Mouse (Mus musculus) Patski (cell line): ENCODE measurements at regions not wholly inside any gene's neighbourhood (a gene's known extent, or its start where the extent isn't known, plus 50 kb on each side); places are given as distances from the start of the nearest gene placed in this dataset.

Experiments
- ATAC-seq: fragments of 100-300 bp; one replicate; pipeline ENCODE4 v1.8.0; 2021
- CTCF ChIA-PET: fragments of 350-600 bp; sonication (Branson Sonifier 250); formaldehyde crosslinking; loops from one replicate; lab custom pipeline; 2022; ENCODE audit warnings: inconsistent platforms; lab: Charles Lee
- POLR2A ChIA-PET: fragments of 350-600 bp; sonication (Branson Sonifier 250); formaldehyde crosslinking; loops from one replicate; lab custom pipeline; 2022; ENCODE audit warnings: antibody characterized with exemption, inconsistent platforms; lab: Charles Lee
- DNase-seq: peaks from one replicate; pipeline ENCODE4 v3.0.0-alpha.2; 2011; ENCODE audit warnings: low read depth, low spot score
- H3K27me3 ChIP-seq: fragments of 371-371 bp; one replicate; pipeline ENCODE4 v1.5.1; 2021
- CTCF ChIP-seq: fragments of 100-300 bp; IDR thresholded peaks from one replicate; pipeline ENCODE4 v1.5.1; 2021
- in situ Hi-C: fragments of 300-500 bp; cut with MboI; formaldehyde crosslinking; loops from 3 replicates; pipeline ENCODE4 v1.11.1; 2018; ENCODE audit warnings: low pct_unique_long_range_greater_than_20kb, mixed read lengths

DNA sequence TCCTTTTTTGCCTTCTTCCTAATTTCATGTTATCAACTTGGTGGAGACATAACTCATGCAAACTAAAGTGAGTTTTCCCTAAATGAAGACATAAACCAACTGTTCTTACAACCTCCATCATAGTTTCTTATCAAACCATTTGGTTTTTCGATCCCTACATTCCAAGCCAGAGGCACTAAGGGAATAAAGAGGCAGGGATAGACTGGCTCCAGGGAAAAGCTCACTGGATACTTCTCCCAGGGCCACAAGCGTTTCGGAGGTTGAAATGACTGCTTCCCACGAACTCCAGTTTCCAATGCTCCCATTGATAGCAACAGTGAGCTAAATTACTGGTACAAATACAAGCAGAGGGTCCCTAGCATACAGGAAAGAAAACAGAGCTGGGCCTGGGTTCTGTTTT, 178.4 kb upstream of the Otx2 start:
- ATAC-seq, result no peak
- TF ChIP-seq CTCF, result no peak
- no peak for DNase-seq
- CTCF ChIA-PET, result no interaction called here
- peaks cover 31% of the 10 kb centered on the region for H3K27me3 ChIP-seq
- in situ Hi-C loops, result no loop called here
- POLR2A ChIA-PET, result no interaction called here

DNA sequence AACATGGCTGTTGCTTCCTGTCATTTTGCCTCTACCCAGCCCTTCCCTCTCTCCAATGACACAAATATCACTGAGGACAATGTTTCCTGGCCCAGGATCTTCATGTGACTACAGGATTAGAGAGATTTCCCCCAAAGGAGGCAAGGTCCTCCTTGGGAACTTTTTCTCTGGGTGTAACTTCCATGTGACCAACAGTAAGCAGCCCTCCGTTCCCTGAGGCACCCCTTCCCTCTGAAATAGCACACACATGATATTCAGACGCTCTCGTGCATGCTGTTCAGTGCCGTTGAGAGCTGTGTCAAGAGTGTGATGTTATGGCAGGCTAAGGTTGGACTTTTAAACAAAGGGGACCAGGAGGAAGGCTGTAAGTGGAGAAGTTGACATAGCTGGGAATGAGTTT, 169.2 kb upstream of the Otx2 start:
- ChIA-PET POLR2A (no interaction called here), CTCF (no interaction called here)
- ATAC-seq, result no peak
- H3K27me3 ChIP-seq, result peaks cover 33% of the 10 kb centered on the region
- TF ChIP-seq CTCF, result no peak
- no peak for DNase-seq
- in situ Hi-C loops, result no loop called here

DNA sequence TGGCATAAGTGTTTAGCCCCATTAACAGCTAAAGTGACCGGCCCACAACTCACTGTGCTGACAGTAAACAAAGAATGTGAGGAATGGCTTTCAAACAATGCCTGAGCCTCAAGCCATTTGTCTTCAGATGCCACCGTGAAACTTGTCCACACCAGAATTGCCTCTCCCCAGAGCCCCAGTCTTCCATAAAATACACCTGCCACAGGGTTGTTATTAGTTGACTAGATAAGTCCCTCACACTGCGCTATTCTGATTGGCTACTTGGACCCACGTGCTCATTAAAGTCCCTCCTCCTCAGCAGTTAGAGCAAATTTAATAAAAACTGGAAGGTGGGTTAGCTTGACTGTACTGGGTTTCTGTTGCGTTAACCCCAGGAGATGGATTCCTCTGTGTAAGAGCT, 167.7 kb upstream of the Otx2 start:
- TF ChIP-seq CTCF, result no peak
- ChIA-PET POLR2A (no interaction called here), CTCF (no interaction called here)
- H3K27me3 ChIP-seq, result peaks cover 18% of the 10 kb centered on the region
- no peak for DNase-seq
- in situ Hi-C loops, result no loop called here
- ATAC-seq, result no peak

DNA sequence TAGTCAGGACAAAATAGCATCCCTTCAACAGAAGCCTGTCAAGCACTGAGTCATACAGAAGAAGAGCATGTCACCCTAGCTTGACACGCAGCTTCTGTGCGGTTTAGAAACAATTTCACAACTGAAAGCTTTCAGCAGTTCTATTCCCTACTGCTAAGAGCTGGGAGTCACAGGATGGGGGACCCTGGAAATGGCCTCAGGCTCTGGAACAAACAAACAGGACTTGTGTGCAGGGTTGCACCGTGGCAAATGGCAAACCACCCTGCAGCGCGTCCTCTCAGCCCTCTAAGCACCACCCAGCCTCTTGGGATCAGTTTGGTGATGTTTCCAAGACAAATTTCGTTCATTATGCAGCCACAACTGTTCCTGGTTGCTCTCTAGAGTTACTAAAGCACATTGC, 163.6 kb upstream of the Otx2 start:
- no peak for DNase-seq
- no peak for ATAC-seq

DNA sequence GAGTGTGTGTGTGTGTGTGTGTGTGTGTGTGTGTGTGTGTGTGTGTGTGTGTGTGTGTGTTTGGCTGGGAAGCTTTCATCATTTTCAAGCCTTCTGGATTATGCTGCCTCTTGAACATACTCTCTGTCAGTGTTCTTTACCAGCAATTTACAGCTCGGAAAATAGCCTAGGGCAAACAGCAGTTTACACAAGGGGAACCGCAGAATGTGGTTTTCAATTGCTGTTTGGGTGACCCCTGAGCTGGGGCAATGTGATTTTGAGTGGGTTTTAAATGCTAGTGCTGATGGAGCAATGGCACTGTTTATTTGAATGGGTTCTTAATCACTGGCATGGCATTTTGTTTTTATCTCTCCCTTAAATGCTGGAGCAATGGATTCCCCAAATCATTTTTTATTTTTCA, 162.5 kb upstream of the Otx2 start:
- no peaks in the 10 kb centered on the region for H3K27me3 ChIP-seq
- ChIA-PET CTCF (no interaction called here), POLR2A (no interaction called here)
- in situ Hi-C loops, result no loop called here
- no peak for TF ChIP-seq CTCF
- ATAC-seq, result no peak
- DNase-seq, result no peak

More for the DNA sequence above, 163.6 kb upstream of the Otx2 start:
- H3K27me3 ChIP-seq, result no peaks in the 10 kb centered on the region
- POLR2A ChIA-PET, result no interaction called here
- in situ Hi-C loops, result no loop called here
- TF ChIP-seq CTCF, result no peak
- CTCF ChIA-PET, result no interaction called here

DNA sequence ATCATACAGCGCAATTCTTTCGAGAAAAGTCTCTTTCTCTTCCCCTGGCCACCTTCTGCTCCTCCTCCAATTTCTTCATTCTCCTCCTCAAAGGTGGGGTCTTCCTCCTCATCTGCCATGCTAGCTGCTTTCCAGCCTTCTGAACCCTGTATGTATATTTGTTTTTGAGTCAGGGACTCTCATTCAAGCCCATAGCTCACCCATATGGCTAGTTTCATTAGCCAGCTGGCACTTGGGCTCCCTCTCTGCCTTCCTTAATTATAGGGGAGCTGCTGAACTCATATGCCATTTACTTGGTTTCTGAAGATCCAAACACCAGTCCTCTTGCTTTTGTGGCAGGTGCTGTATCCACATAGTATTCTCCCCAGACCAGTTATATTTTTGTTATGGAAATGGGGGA, 160.8 kb upstream of the Otx2 start:
- CTCF ChIA-PET, result no interaction called here
- DNase-seq (no peak), ATAC-seq (no peak)
- POLR2A ChIA-PET, result no interaction called here
- H3K27me3 ChIP-seq, result no peaks in the 10 kb centered on the region
- in situ Hi-C loops, result no loop called here
- TF ChIP-seq CTCF, result no peak

DNA sequence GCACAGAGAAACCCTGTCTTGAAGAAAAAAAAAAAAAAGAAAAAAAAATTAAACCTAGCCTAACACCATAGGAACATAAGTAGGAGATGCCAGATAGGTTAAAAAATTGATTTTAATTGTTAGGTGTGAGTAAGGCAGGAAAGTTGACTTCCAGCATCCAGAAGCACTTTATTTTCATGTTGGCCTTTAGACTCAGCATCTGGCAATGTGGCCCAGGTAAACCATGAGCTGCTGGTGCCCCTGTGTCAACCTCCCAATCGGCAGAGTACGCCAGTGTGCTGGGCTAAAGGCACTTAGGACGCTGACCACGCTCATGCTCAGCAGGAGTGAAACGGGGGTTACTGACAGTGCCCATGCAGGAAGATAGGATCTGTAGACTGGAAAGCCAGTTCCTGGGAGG, 152.8 kb upstream of the Otx2 start:
- ATAC-seq (no peak), DNase-seq (no peak)
- ChIA-PET CTCF (no interaction called here), POLR2A (no interaction called here)
- peaks cover 8% of the 10 kb centered on the region for H3K27me3 ChIP-seq
- in situ Hi-C loops, result no loop called here
- no peak for TF ChIP-seq CTCF

DNA sequence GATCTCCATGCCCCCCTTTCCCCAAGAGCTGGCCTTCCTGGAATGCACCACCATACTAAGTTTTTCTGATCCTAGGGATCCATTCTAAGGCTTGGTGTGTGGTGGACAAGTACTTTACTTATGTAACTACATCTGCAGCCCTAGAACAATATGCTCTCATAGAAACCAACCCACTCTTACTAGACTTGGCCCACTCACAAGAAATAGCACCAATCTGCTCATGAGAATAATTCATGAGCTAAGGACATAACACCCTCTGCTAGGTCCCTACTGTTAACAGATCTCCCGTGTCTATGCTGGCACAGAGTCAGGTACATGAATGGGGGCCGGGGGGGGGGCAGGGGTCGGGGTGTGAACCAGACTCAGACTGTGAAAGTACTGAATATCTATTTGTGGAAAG, 150.8 kb upstream of the Otx2 start:
- CTCF ChIA-PET, result no interaction called here
- peaks cover 13% of the 10 kb centered on the region for H3K27me3 ChIP-seq
- POLR2A ChIA-PET, result interaction anchor here (0.6 kb wide), 1 partner anchor 86 kb away, joined by 3 read pairs; no protein-coding TSS in a partner anchor
- no peak for ATAC-seq
- in situ Hi-C loops, result no loop called here
- no peak for TF ChIP-seq CTCF
- no peak for DNase-seq

DNA sequence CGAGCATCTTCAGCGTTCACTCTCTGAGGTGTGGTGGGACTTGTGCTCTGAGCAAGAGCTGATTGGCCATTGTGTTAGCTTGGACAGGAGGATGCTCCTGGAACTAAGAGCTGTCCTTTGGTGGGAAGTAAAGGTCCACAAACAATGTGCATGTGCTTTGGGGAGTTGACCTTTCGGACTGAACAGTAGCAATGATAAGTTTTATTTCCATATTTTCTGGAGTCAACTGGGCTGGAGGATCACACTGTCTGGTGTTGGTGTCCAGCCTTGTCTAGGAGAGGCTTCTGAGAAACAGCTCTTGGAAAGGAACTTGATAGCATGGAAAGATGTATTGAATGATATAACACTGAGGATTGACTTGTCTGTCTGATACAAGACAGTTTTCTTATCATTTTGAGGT, 142.3 kb upstream of the Otx2 start:
- no peak for TF ChIP-seq CTCF
- POLR2A ChIA-PET, result no interaction called here
- H3K27me3 ChIP-seq, result peaks cover 42% of the 10 kb centered on the region
- ATAC-seq (no peak), DNase-seq (no peak)
- CTCF ChIA-PET, result interaction anchor here (1.3 kb wide), 1 partner anchor 20 kb away, joined by 3 read pairs; no protein-coding TSS in a partner anchor
- in situ Hi-C loops, result no loop called here

DNA sequence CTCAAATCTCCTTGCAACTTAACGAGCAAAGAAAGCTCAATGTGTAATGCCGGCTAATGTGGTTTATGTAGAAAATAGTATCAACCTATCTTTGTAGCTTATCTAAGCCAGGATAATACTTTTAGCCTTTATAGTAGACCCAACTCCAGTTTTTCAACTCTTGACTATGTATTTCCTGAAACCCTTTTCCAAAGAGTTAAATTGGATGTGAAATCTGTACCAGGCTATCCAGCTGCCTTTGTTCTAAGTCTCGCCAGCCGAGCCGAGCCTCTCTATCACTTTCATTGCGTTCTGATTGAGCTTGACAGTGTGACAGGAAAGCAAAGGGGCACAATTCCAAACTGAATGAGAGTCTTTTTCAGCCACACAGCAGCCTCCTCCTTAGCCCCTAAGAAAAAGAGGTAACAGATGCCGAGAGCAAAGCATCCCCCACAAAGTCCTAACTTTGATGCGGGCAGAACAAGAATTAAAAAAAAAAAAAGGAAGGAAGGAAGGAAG, 141.7 kb upstream of the Otx2 start:
- CTCF ChIA-PET, result interaction anchor here (1.3 kb wide), 1 partner anchor 20 kb away, joined by 3 read pairs; no protein-coding TSS in a partner anchor
- H3K27me3 ChIP-seq, result peaks cover 42% of the 10 kb centered on the region
- in situ Hi-C loops, result no loop called here
- ATAC-seq, result no peak
- DNase-seq, result no peak
- POLR2A ChIA-PET, result no interaction called here
- no peak for TF ChIP-seq CTCF

DNA sequence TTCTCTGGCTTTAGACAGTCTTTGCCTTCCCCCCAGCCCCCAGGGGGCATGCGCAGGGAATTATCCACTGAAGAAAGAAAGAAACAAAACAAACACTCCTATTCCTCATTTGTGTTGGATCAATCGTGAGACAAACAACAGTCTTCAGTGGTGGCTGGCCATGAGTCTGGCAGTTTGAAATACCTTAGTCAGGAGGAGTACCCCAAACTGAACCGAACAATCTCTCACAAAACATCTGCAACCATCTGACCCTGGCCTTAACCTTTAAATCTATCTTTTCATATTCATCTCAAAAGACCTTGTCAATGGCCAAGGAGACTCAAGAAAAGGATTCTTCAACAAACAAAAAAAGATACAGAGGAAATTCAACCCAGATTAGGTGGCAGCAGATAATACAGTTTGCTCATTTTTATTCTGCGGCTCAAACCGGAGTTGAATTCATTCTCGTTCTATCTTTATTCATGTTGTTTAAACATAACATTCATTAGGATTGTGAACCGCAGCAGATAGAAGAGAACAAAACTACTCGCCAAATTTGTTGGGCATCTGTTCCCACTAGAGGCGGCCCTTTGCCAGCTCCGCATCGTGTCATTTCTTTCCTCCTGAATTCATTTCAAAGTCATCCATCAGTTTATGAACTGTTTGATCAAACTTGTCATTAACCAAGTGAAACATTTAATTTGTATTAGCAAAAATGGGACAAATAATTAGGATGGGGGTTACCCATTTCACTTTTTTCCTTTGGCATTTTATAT, 139.3 kb upstream of the Otx2 start:
- in situ Hi-C loops, result no loop called here
- TF ChIP-seq CTCF, result no peak
- DNase-seq, result no peak
- ChIA-PET POLR2A (no interaction called here), CTCF (no interaction called here)
- peaks cover 42% of the 10 kb centered on the region for H3K27me3 ChIP-seq
- ATAC-seq, result no peak
